Mouse (Mus musculus): ENCODE measurements around the gene Ctnnbip1. TPM values are rescaled to one million over a fixed set of nuclear protein-coding genes. Genes with fewer than 3 reads are reported as not detected.

Gene Ctnnbip1
- polyA plus RNA-seq (2017; shearing (Covaris generic)), result 3.4 TPM

DNA sequence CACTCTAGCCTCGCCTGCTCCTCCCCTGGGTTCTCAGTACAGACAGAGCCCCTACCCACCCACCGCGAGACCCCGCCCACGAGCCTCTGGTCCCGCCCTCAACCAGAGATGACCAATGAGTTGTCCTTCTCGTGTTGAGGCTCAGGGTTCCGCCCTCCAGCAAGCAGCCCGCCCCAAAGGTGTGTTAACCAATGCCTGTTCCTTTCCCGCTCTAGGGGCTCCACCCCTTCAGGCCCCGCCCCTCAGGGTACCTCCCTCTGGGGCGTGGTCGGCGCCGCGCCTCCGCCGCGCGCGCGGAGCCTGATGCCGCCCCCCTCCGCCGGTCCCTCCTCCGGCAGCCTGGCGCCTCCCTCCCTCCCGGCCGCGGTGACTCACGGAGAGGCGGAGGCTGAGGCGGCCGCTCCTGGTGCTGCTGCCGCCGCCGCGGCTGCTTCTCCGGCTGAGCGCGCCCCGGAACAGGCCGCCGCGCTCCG lies at the start of gene Ctnnbip1:
Ctnnbip1 (plus strand) TSS at position 369 of the 473 bp plus-strand sequence.

DNA sequence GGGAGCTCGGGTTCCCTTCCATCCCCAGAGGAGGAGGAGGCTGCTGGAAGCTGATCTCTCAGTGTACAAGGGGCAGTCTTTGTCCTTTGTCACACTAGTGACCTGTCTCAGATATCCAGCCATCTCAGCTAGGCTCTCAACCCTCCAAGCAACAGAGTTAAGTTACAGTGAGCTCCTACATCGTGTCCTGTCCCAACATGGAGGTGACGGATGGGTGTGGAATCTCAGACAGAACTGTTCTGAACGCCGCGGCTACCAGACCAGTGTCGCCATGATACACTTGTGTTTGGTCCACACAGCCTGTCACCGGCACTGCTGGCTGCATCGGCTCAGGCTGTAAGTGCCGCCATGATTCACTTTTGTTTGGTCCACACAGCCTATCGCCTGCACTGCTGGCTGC lies 41.0 kb upstream of the Ctnnbip1 start, which contains the start of gene Tmem274:
Tmem274 (plus strand) TSS at position 301 of the 400 bp plus-strand sequence.

DNA sequence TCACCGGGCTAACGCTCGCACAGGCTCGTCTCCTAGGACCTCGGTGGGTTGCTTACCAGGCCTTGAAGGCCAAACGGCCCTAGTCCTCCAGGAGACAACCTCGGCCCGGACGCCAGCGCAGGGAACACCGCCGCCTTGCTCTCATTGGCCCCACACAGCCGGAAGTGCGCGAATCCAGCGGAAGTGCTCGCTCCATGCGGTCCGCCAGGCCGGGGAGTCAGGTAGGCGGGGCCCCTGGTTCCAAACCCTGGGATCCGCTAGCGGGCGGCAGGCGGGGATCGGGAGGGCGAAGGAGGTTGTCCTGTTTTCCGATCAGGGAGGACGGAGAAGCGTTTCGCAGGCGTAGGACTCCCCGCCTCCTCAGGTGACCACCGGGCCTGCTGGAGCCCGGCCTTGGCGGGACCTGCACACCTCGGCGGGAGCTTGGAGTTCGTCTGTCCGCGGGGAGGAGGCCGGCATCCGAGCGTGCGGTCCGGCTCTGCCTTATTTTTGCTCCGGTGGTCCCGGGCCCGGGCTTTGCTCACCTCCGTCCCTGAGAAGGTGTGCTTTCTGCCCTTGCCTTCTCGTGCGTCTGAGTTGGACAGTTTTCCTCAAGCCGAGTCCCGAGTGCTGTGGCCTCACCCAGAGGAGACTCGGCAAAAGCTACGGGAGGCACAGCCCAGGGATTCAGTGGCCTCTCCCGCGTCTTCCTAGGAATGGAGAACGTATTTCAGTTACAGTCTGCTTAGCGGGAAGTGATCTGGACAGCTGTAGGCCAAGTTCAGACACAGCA lies 32.8 kb upstream of the Ctnnbip1 start, which contains the start of the genes Nmnat1 and Lzic:
Nmnat1 (minus strand) TSS at position 150 of the 772 bp plus-strand sequence.
Lzic (plus strand) TSS at position 177 of the 772 bp plus-strand sequence.

DNA sequence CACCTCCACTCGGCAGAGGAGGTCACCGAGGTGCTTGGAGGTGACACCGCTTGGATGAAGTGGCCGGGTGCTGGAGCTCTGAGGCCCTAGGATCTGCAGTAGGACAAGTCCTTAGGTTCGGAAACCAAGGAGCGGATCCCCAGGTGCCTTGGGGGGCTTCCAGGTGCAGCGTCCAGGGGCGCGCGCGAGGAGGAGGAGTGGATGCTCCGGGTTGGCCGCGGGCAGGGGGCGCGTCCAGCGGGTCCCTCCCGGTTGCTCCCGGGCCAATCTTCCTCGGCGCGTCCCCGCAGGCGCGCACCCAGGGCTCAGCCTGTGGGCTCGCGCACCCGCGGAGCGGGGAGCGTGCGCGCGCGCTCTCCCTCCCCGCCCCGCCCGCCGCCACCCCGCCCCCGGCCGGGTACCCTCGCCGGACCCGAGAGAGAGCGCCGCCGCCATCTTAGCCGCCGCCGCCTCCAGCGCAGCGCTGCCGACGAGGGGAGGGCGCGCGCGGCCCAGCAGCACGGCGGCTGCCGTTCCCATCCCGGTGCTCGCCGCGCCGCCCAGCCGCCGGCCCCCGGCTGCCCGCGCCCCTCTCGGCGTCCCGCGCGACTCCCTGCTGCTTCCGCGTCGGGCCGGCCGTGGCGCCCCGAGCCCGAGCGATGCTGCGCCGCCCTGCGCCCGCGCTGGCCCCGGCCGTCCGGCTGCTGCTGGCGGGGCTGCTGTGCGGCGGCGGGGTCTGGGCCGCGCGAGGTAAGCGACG lies 68.2 kb downstream of the Ctnnbip1 start, which contains the start of gene Clstn1:
Clstn1 (plus strand) TSS at position 425 of the 739 bp plus-strand sequence.

Other genes with a start within 250 kb of the Ctnnbip1 start
- gene Kif1b, start 210.5 kb upstream of the Ctnnbip1 start, polyA plus RNA-seq (2017; shearing (Covaris generic)), result 62.7 TPM
- gene Ube4b, start 91.5 kb upstream of the Ctnnbip1 start, polyA plus RNA-seq (2017; shearing (Covaris generic)), result 33.5 TPM
- gene Rbp7, start 63.3 kb upstream of the Ctnnbip1 start, polyA plus RNA-seq (2017; shearing (Covaris generic)), result not detected
- gene Tmem274, start 40.9 kb upstream of the Ctnnbip1 start, polyA plus RNA-seq (2017; shearing (Covaris generic)), result not detected
- gene Nmnat1, start 33.0 kb upstream of the Ctnnbip1 start, polyA plus RNA-seq (2017; shearing (Covaris generic)), result 2.6 TPM
- gene Lzic, start 33.0 kb upstream of the Ctnnbip1 start, polyA plus RNA-seq (2017; shearing (Covaris generic)), result 15.4 TPM
- 24.1 TPM for gene Clstn1, start 68.2 kb downstream of the Ctnnbip1 start, polyA plus RNA-seq (2017; shearing (Covaris generic))
- 296 TPM for gene Pik3cd, start 184.3 kb downstream of the Ctnnbip1 start, polyA plus RNA-seq (2017; shearing (Covaris generic))
- gene Tmem201, start 219.8 kb downstream of the Ctnnbip1 start, polyA plus RNA-seq (2017; shearing (Covaris generic)), result 12.6 TPM

All from effector memory CD4-positive, alpha-beta T cell, adult 5 months (primary cell).